Mouse (Mus musculus): ENCODE data around the gene Tbx1.

- TF ChIP-seq POLR2A (IDR thresholded peaks at IDR 0.05; ENCODE audit: control insufficient read depth in 1 of 2, insufficient read depth in 1 of 2, low read depth in 1 of 2, low read length in 2 of 2, poor library complexity in 1 of 2) (no peak), TAL1 (IDR thresholded peaks at IDR 0.05; ENCODE audit: low read length) (no peak), MEF2A (IDR thresholded peaks at IDR 0.05; ENCODE audit: extremely low read depth, insufficient replicate concordance, low read depth, low read length, poor library complexity, severe bottlenecking) (no peak), CHD1 (IDR thresholded peaks at IDR 0.05; ENCODE audit: low read depth, low read length) (no peak), CTCF (IDR thresholded peaks at IDR 0.05 in 2 of 3, conservative IDR thresholded peaks at IDR 0.05 in 1 of 3; ENCODE audit: control insufficient read depth in 1 of 3, insufficient read depth in 1 of 3, low read depth in 2 of 3, low read length in 3 of 3, poor library complexity in 1 of 3, severe bottlenecking in 1 of 3) (no peak), MYC (IDR thresholded peaks at IDR 0.05; ENCODE audit: low read depth, low read length) (no peak), RAD21 (IDR thresholded peaks at IDR 0.05; ENCODE audit: low read depth, low read length) (no peak), POLR2AphosphoS2 (IDR thresholded peaks at IDR 0.05; ENCODE audit: low read length) (no peak)
These were observed 38.9 kb downstream of the Tbx1 start for GRCm38 (mm10) chr16:18551604-18552003.
